Mouse (Mus musculus): ENCODE measurements around the gene Susd1. TPM values are rescaled to one million over a fixed set of nuclear protein-coding genes. Genes with fewer than 3 reads are reported as not detected.

Gene Susd1
- polyA plus RNA-seq, 1 experiment: 8.8 TPM

GRCm38 (mm10) chr4:59315553-59316405, 122.7 kb downstream of the Susd1 start:
- DNase-seq: no peak
- Histone ChIP-seq H3K27me3 (replicated peaks; ENCODE audit: control insufficient read depth, insufficient read depth, low read length) (no peaks in the 10 kb centered on the region), H3K4me1 (ENCODE audit: control insufficient read depth, insufficient read depth, low read length) (no peaks in the 10 kb centered on the region), H3K27ac (ENCODE audit: insufficient read depth, low read depth, low read length) (no peak overlapping the region), H3K36me3 (ENCODE audit: control insufficient read depth, insufficient read depth, low read length) (no peaks in the 10 kb centered on the region), H3K4me3 (ENCODE audit: insufficient read depth, low read depth, low read length) (no peak overlapping the region)
- no peak for TF ChIP-seq POLR2A (IDR thresholded peaks at IDR 0.05; ENCODE audit: low read depth, low read length)
- no peak for TF ChIP-seq CTCF (conservative IDR thresholded peaks at IDR 0.05; ENCODE audit: insufficient read depth, insufficient read length, low read depth, low read length)
- WGBS: 76% methylated on average over 15 of the region's 15 CpGs

- no peak overlapping the region for H3K4me3 ChIP-seq (ENCODE audit: insufficient read depth, low read depth, low read length)
- H3K4me1 ChIP-seq (ENCODE audit: control insufficient read depth, insufficient read depth, low read length): no peaks in the 10 kb centered on the region
- H3K27me3 ChIP-seq (replicated peaks; ENCODE audit: control insufficient read depth, insufficient read depth, low read length): no peaks in the 10 kb centered on the region
- H3K27ac ChIP-seq (ENCODE audit: insufficient read depth, low read depth, low read length): no peak overlapping the region
- no peaks in the 10 kb centered on the region for H3K36me3 ChIP-seq (ENCODE audit: control insufficient read depth, insufficient read depth, low read length)
- TF ChIP-seq POLR2A (IDR thresholded peaks at IDR 0.05; ENCODE audit: low read depth, low read length) (no peak), CTCF (conservative IDR thresholded peaks at IDR 0.05; ENCODE audit: insufficient read depth, insufficient read length, low read depth, low read length) (no peak)
- no peak for DNase-seq
- 67% methylated on average over 3 of the region's 3 CpGs for WGBS
Observed at GRCm38 (mm10) chr4:59314939-59315552, 123.4 kb downstream of the Susd1 start.

- TF ChIP-seq POLR2A (IDR thresholded peaks at IDR 0.05; ENCODE audit: low read depth, low read length) (no peak), CTCF (conservative IDR thresholded peaks at IDR 0.05; ENCODE audit: insufficient read depth, insufficient read length, low read depth, low read length) (no peak)
Observed at GRCm38 (mm10) chr4:59312945-59313344, 125.5 kb downstream of the Susd1 start.

GRCm38 (mm10) chr4:59310590-59310989, 127.8 kb downstream of the Susd1 start:
- WGBS: 93% methylated on average over 9 of the region's 9 CpGs
- Histone ChIP-seq H3K36me3 (ENCODE audit: control insufficient read depth, insufficient read depth, low read length) (no peaks in the 10 kb centered on the region), H3K4me1 (ENCODE audit: control insufficient read depth, insufficient read depth, low read length) (no peaks in the 10 kb centered on the region), H3K4me3 (ENCODE audit: insufficient read depth, low read depth, low read length) (no peak overlapping the region), H3K27ac (ENCODE audit: insufficient read depth, low read depth, low read length) (no peak overlapping the region), H3K27me3 (replicated peaks; ENCODE audit: control insufficient read depth, insufficient read depth, low read length) (no peaks in the 10 kb centered on the region)
- TF ChIP-seq CTCF (conservative IDR thresholded peaks at IDR 0.05; ENCODE audit: insufficient read depth, insufficient read length, low read depth, low read length) (no peak), POLR2A (IDR thresholded peaks at IDR 0.05; ENCODE audit: low read depth, low read length) (no peak)
- no peak for DNase-seq

More at GRCm38 (mm10) chr4:59312945-59313344, 125.5 kb downstream of the Susd1 start:
- H3K36me3 ChIP-seq (ENCODE audit: control insufficient read depth, insufficient read depth, low read length): no peaks in the 10 kb centered on the region
- no peaks in the 10 kb centered on the region for H3K4me1 ChIP-seq (ENCODE audit: control insufficient read depth, insufficient read depth, low read length)
- 65% methylated on average over 7 of the region's 7 CpGs for WGBS
- H3K27ac ChIP-seq (ENCODE audit: insufficient read depth, low read depth, low read length): no peak overlapping the region
- H3K4me3 ChIP-seq (ENCODE audit: insufficient read depth, low read depth, low read length): no peak overlapping the region
- H3K27me3 ChIP-seq (replicated peaks; ENCODE audit: control insufficient read depth, insufficient read depth, low read length): no peaks in the 10 kb centered on the region
- DNase-seq: no peak

- no peak for TF ChIP-seq CTCF (conservative IDR thresholded peaks at IDR 0.05; ENCODE audit: insufficient read depth, insufficient read length, low read depth, low read length)
- TF ChIP-seq POLR2A (IDR thresholded peaks at IDR 0.05; ENCODE audit: low read depth, low read length): no peak
- H3K27ac ChIP-seq (ENCODE audit: insufficient read depth, low read depth, low read length): no peak overlapping the region
- no peak for DNase-seq
- no peaks in the 10 kb centered on the region for H3K4me1 ChIP-seq (ENCODE audit: control insufficient read depth, insufficient read depth, low read length)
- no peak overlapping the region for H3K4me3 ChIP-seq (ENCODE audit: insufficient read depth, low read depth, low read length)
- H3K36me3 ChIP-seq (ENCODE audit: control insufficient read depth, insufficient read depth, low read length): no peaks in the 10 kb centered on the region
- 76% methylated on average over 10 of the region's 10 CpGs for WGBS
- no peaks in the 10 kb centered on the region for H3K27me3 ChIP-seq (replicated peaks; ENCODE audit: control insufficient read depth, insufficient read depth, low read length)
Observed at GRCm38 (mm10) chr4:59307841-59308589, 130.4 kb downstream of the Susd1 start.

- H3K27ac ChIP-seq (ENCODE audit: insufficient read depth, low read depth, low read length): no peak overlapping the region
- no peaks in the 10 kb centered on the region for H3K4me1 ChIP-seq (ENCODE audit: control insufficient read depth, insufficient read depth, low read length)
- 92% methylated on average over 8 of the region's 8 CpGs for WGBS
- no peak for DNase-seq
- no peaks in the 10 kb centered on the region for H3K36me3 ChIP-seq (ENCODE audit: control insufficient read depth, insufficient read depth, low read length)
- H3K27me3 ChIP-seq (replicated peaks; ENCODE audit: control insufficient read depth, insufficient read depth, low read length): no peaks in the 10 kb centered on the region
- TF ChIP-seq CTCF (conservative IDR thresholded peaks at IDR 0.05; ENCODE audit: insufficient read depth, insufficient read length, low read depth, low read length) (no peak), POLR2A (IDR thresholded peaks at IDR 0.05; ENCODE audit: low read depth, low read length) (no peak)
- H3K4me3 ChIP-seq (ENCODE audit: insufficient read depth, low read depth, low read length): no peak overlapping the region
Observed at GRCm38 (mm10) chr4:59302387-59302786, 136.0 kb downstream of the Susd1 start.
